Mouse (Mus musculus) cerebellum, adult (tissue): ENCODE measurements around the gene Plcl2.
"Not testable (repeated sequence)": the region's sequence is repeated elsewhere in the genome, so short reads cannot be mapped to it uniquely, and the experiment has no call there.

ENCODE experiments used
- ATAC-seq: cut with Nextera tagmentation; 2 replicates; pipeline ENCODE4 v1.9.2; 2017; ENCODE audit warnings: mild to moderate bottlenecking, moderate library complexity, mixed read lengths; ENCODE audit not compliant: insufficient number of reproducible peaks, low FRiP score, low TSS enrichment

Plcl2 gene

DNA sequence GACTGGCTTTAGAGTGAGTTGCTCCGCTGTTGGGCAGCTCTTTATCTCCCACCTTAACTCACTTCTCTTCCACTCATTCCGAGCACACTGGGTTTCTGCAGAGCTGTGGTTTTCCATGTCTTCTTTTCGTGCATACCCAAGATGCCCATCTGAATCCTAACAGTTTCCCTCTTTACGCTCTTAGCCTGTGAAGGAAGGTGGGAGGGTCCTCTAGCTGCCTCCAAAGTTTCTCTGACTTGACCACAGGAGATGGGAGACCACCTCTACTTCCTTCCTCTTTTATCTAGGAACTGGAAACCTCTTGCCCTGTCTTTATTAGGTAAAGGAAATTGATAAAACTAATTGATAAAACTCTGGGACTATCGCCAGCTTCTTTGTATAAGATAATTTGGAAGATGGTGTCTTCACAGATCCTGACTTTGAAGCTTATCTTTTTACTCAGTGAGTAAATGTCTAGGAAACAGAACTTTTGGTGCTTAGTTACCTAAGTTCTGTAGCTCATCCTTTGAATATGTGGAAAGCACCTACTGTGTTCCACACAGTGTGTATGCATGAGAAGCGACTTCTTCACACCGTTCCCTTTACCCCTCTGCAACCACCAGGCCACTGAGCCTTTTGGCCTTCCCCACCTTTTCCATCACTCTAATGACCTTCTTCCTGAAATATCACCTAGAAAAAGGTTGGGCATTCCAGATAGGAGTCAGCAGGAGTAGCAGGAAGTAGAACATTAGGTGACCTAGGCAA lies 111.8 kb downstream of the Plcl2 start:
- ATAC-seq: no peak

GRCm38 (mm10) chr17:50621996-50622395 lies 112.8 kb downstream of the Plcl2 start:
- no peak for ATAC-seq

GRCm38 (mm10) chr17:50625584-50625983 lies 116.4 kb downstream of the Plcl2 start:
- ATAC-seq: no peak

DNA sequence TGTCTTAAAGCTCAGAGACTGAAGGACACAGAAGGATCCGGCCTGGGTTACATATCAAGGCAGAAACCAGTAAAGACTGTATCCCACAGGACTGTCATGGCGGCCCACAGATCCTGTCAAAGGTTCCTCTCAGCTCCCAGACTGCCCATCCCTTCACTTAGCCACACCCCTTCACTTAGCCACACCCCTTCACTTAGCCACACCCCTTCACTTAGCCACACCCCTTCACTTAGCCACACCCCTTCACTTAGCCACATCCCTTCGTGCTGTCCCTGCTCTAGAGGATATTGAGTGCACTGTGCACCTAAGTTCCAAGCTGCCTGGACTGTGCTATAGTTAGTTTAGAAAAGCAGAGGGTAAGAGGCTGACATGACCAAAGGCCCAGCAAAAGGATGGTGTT lies 118.5 kb downstream of the Plcl2 start:
- ATAC-seq: no peak

DNA sequence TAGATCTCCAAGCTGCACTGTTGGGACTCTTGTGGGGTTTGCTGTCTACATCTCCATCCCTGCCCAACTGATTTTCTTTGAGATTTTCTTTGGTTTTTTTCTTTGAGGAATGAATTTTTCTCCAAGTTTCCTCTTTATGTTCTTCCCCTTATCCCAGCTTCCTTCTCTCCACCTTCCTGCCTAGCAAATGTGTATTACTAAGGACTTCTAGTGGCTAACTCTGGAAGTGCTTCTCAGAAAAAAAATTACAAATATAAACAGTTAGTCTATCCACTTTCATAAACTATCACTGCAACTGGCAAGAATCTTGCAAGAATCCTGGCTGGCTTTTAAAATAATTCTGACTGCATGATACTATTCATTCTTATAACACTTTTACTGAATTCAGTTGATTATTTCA lies 119.5 kb downstream of the Plcl2 start:
- ATAC-seq: no peak

DNA sequence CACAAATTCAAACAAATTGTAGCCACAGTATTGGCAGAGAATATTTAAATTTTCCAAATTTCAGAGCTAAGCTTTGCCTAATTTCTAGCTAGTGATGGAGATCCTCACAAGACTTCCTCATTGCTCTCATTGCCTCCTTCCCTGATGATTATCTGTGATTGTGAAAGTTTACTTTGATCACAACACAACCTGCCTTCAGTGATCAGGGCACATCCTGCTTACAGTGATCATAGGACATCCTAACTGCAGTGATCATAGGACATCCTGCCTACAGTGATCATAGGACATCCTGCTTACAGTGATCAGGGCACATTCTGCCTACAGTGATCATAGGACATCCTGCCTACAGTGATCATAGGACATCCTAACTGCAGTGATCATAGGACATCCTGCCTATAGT lies 121.8 kb downstream of the Plcl2 start:
- ATAC-seq: not testable (repeated sequence)

- no peak for ATAC-seq
Observed at GRCm38 (mm10) chr17:50634008-50634871, 125.0 kb downstream of the Plcl2 start.

DNA sequence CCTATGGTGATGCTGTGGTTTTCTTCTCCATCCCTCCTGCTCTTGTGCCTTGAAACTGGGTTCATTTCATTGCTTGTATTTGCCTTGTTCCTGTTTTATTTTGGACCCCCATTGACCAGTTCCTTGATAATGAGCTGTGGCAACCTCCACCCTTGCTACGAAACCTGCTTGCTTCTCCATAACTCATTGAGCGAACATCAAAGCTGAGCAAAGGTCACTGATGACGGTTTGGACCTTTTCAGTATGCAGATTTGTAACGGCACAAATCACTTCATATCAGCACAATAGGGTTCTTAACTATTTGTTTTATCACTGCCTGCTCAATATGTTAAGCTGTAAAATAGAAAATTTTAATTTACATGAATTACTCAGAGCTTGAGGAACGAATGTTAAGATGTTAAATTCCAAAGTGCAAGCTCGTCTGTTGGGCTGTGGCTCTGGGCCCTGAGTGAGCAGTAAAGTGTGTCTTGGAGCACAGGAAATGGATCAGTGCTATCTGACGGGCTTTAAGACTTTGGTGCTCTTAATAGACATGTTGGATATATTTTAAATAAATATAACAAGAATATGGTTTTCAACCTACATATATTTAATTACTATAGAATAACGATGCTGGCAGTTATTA lies 126.9 kb downstream of the Plcl2 start:
- no peak for ATAC-seq

DNA sequence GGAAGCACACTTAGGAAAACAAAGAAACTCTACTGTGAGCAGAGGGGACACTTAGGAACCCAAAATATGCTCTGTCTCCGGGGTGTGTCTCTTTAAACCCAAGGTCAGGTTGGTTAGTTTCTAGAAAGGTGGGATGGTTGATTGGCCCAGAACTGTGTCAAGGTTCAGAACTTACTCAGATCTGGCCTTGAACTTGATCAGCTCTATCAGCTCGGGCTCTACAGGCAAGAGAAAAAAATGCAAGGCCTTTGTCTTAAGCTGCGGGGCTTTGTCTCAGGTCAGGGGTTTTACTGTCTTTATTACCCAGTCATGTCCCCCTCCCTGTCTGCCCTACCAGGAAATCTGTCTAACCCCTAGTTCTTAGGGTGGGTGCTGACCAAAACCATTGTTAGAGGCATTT lies 129.6 kb downstream of the Plcl2 start:
- ATAC-seq: no peak

DNA sequence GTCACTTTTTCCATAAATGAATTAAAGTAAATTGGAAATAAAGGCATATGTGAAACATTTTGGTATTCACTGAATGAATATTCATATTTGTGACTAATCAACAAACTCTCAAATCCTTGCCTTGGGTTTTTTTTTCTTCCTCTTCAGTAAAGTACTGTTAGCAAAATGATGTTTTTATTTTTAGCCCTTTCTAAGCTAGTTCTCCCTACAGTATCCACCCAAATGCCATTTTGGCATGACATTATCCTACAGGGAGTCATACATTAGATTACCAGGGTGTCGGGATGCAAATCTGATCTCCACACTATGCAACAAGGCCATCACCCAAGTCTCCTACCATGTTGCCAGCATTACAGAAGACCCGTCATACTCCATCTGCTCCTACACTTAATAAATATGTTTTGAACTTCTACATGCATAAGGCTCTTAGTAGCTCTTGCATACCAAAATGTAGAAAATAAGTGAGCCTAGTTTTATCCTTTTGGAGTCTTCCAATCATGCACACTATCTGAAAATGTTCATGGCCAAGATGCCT lies 131.9 kb downstream of the Plcl2 start:
- ATAC-seq: no peak

GRCm38 (mm10) chr17:50641879-50642278 lies 132.7 kb downstream of the Plcl2 start:
- no peak for ATAC-seq

GRCm38 (mm10) chr17:50643356-50643755 lies 134.2 kb downstream of the Plcl2 start:
- ATAC-seq: 0 out of 2 replicates have a peak, but pooled peaks have one; percentile 26

DNA sequence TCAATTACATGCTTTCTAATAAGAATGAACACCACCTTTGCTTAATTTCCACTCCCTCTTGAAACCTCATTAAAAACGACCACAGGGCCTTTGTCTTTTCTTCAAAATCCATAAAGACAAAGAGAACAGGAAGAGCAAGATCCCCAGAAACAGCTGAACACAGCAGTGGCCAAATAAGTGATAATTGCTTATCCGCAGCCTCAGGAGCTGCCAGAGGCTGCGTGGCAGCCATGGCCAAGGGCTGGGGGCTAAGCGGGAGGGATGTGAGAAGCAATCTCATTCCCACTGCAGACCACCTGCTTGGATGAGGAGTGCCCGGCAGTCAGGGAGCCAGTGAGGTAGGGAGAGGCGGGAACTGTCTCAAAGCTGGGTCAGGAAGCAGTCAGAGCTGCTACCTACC lies 134.8 kb downstream of the Plcl2 start:
- no peak for ATAC-seq

DNA sequence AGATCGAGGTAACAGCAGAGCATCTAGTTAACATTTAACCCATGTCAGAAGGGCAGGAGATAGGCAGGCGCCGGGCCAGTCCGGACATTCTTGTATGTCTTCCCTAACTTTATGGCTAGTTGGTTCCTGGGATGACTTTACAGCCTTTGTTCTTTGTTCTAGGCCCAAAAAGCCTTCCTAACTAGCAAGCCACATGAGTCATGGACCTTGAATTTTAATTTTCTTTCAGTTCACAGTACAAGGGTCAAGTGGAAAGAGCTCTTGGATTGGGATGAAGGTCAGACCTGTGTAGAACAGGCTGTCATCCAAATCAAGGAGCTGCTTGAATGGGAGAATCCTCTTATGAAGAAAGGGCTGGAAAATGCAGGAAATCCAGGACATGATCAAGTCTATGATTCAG lies 138.9 kb downstream of the Plcl2 start:
- not testable (repeated sequence) for ATAC-seq

DNA sequence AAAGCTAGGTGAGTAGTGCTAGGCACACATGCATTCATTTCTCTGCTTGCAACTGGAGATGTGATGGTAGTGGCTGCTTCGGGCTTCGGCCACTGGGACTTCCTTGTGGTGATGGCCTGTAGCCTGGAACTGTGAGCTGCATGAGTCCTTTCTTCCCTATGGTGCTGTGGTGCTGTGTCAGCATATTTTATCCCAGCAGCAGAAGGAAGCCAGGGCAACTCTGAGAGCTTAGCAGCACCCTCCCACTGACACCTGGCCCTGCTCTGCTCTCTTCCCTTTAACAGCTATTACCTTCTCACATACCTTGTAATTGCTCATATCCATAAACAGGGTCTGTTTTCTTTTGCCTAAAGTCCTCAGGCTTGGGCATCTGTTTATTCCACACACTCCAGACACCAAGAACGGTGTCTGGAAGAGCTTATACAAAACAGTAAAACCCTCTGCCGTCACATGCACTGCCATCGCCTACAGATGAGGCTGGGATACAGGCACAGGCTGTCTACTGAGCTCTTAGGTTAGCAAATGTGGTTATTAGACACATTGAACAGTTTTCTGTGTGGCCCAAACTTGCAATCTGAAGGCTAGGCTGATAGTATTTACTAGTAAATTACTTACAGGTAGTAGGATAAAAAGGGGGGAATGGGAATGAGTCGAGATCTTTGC lies 139.7 kb downstream of the Plcl2 start:
- ATAC-seq: no peak

DNA sequence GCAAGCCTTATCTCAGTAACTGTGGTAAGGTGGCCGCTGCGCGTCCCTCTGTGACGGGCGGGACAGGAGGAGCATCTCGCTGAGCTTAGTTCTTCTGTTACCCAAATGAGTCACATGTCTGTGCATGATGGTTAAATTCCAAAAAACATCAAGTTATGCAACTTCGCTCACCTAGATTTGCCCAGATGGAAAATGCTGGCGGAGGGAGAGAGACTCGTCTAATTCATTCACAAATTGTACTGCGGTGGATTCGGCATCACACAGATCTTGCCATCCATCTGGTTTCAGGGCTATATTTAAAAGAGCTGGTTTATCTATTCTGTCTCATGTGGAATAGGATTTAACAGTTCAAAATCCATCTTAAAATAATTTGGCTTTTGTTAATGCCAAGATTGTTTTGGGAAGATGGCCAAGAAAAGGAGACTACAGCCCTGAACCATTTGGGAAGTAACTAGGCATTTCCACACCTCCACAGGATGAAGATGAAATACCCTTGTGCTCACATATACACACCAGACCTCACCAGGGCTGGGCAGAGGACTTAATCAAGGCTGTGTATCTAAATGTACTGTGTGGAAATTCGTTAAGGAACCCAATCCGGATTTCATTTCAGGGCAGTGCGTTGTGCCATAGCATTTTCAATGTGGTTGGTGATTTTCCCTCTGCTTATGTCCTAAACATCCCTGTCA lies 141.5 kb downstream of the Plcl2 start:
- ATAC-seq: peak; percentile 77

DNA sequence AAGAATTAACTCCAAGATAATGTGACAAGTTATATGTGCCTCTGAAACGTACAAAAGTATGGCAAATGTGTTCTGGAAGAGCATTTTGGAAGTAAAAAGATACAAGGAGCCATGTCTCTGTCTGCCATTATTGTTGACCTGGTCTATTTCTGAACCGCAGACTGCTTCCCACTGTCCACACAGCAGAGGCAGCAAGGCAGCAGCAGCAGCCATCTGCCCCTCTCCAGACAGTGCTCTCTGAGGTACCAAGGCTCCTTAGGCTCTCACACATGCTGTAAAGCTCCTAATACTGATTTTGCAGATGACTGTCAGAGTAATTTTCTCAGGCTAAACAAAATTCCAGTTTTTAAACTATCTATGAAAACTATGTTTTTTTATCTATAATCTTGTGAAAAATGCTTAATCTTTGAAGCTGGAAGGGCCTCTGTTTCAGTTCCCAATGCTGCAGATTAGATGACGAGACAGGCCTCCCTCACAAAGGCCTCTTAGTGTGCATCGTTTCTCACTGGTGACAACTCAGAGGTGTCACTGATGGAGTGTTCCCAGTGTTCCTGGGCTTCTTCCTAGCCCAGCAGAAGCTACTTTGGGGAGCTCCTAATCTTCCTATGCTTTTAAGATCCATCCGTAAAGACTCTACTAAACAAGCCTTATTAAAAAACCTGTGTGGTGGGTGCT lies 145.7 kb downstream of the Plcl2 start:
- peak; percentile 85 for ATAC-seq

DNA sequence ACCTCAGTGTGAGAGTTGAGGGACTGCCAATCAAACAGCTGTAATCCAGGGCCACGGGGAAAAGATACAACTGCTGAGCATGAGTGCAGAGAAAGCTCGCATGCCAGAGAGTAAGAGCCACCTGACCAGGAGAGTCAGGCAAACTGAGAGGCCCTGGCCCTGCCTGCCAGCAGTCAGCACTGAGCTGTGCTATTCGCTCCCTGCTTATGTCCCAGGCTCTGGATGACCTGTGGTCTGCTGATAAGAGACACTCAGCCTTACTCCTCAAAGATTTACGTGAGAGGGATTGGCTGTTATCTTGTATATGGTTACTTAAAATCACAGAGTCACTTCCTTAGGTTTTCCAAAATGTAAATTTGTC lies 146.2 kb downstream of the Plcl2 start:
- 0 out of 2 replicates have a peak, but pooled peaks have one; percentile 24 for ATAC-seq

DNA sequence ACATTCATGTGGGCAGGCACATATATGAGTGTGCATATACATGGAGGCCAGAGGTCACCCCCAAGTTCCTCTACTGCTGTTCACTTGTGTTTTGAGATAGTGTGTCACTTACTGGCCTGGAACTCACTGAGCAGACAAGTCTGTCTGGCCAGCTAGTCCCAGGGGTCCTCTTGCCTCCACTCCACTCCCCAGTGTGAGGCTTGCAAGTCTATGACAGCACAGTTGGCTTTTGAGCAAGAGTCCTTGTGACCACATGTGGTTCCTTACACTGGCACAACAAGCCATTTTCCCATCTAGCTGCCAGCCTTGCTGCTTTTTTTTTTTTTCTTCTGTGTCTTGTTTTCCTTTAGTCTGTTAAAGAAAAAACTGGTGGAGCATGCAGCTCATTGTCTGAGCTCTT lies 148.1 kb downstream of the Plcl2 start:
- no peak for ATAC-seq
